Mouse (Mus musculus) heart, adult 2 months (tissue): ENCODE results near the gene 4833439L19Rik. TPM values are rescaled to one million over a fixed set of nuclear protein-coding genes. Genes with fewer than 3 reads are reported as not detected.

Experiments used
- DNase-seq, 2 experiments: peaks; one replicate each; pipeline ENCODE4 v3.0.0; 2021
- H3K27ac ChIP-seq: fragments of 200-600 bp; 2 replicates; pipeline ENCODE4 v1.8.1; 2022
- H3K27me3 ChIP-seq: fragments of 200-500 bp; 2 replicates; pipeline ENCODE4 v1.6.1; 2012; ENCODE audit warnings: mild to moderate bottlenecking, low read length, inconsistent platforms, mixed read lengths; ENCODE audit not compliant: control insufficient read depth, insufficient read depth
- H3K36me3 ChIP-seq: fragments of 200-500 bp; 2 replicates; pipeline ENCODE4 v1.6.1; 2012; ENCODE audit warnings: low read length, inconsistent platforms; ENCODE audit not compliant: control insufficient read depth, insufficient read depth
- H3K4me1 ChIP-seq: fragments of 200-500 bp; 2 replicates; pipeline ENCODE4 v1.6.1; 2011; ENCODE audit warnings: low read length; ENCODE audit not compliant: control insufficient read depth, insufficient read depth
- H3K4me3 ChIP-seq: fragments of 200-600 bp; 2 replicates; pipeline ENCODE4 v1.8.1; 2022
- H3K79me2 ChIP-seq: fragments of 200-500 bp; replicated peaks from 2 replicates; pipeline ENCODE4 v1.6.1; 2012; ENCODE audit warnings: mild to moderate bottlenecking, inconsistent platforms, low read length, moderate library complexity, mixed read lengths; ENCODE audit not compliant: control insufficient read depth, insufficient read depth
- H3K9ac ChIP-seq: fragments of 200-500 bp; 2 replicates; pipeline ENCODE4 v1.6.1; 2012; ENCODE audit warnings: low read depth, mild to moderate bottlenecking, control low read depth, inconsistent platforms, low read length, mixed read lengths
- CTCF ChIP-seq: fragments of 200-600 bp; IDR thresholded peaks from 2 replicates; pipeline ENCODE4 v1.8.1; 2022; ENCODE audit warnings: antibody characterized with exemption, mild to moderate bottlenecking, moderate library complexity
- EP300 ChIP-seq: fragments of 200-500 bp; IDR thresholded peaks from 2 replicates; pipeline ENCODE4 v1.6.1; 2011; ENCODE audit warnings: low read depth, low read length, control low read depth; ENCODE audit not compliant: insufficient read depth
- POLR2A ChIP-seq: fragments of 200-500 bp; IDR thresholded peaks from 2 replicates; pipeline ENCODE4 v1.6.1; 2011; ENCODE audit warnings: mild to moderate bottlenecking, low read depth, low read length, control low read depth; ENCODE audit not compliant: insufficient read depth
- WGBS: fragments of 180-500 bp; shearing (Covaris S2); methylation state at CpG from one replicate; pipeline ENCODE4 v1.1.7; 2018; 5-methylcytosine and 5-hydroxymethylcytosine counted together
- intact Hi-C: fragments of 180-260 bp; cut with DNase I; formaldehyde crosslinking; loops from one replicate; pipeline ENCODE4 v1.15.1; 2025
- polyA plus RNA-seq: library from polyadenylated mRNA; depleted of rRNA; stranded (reverse); fragments of >200 nt; gene quantifications from 2 replicates; pipeline ENCODE4 v1.2.3, GENCODE M21; 2012
- total RNA-seq, 2 experiments: library from RNA; stranded (reverse); gene quantifications; 2 replicates each; pipeline ENCODE4 v1.2.3; 2021

The 4833439L19Rik gene
- total and polyA plus RNA-seq, 3 experiments = 84.8 to 114 (median 93.1) TPM

- 69% methylated on average over 2 of the region's 2 CpGs for WGBS
- no peak for DNase-seq
- no peak overlapping the region for H3K4me3 ChIP-seq
- no peak overlapping the region for H3K27ac ChIP-seq
- H3K9ac ChIP-seq = no peak overlapping the region
- H3K36me3 ChIP-seq = 0 out of 2 replicates have a peak, but pooled peaks cover 2% of the 10 kb centered on the region
- intact Hi-C loops = no loop called here
- peaks cover 7% of the 10 kb centered on the region for H3K4me1 ChIP-seq
- no peaks in the 10 kb centered on the region for H3K79me2 ChIP-seq
- TF ChIP-seq EP300 (no peak), CTCF (no peak), POLR2A (no peak)
- H3K27me3 ChIP-seq = no peaks in the 10 kb centered on the region
Measured at GRCm38 (mm10) chr13:54581385-54581784, 16.1 kb upstream of the 4833439L19Rik start.

GRCm38 (mm10) chr13:54577652-54578507, 12.6 kb upstream of the 4833439L19Rik start:
- Histone ChIP-seq H3K27me3 (no peaks in the 10 kb centered on the region), H3K4me1 (peaks cover 6% of the 10 kb centered on the region), H3K27ac (no peak overlapping the region; the same call in 1 of the 2 replicates), H3K36me3 (0 out of 2 replicates have a peak, but pooled peaks cover 2% of the 10 kb centered on the region), H3K79me2 (no peaks in the 10 kb centered on the region), H3K4me3 (no peak overlapping the region), H3K9ac (no peak overlapping the region)
- DNase-seq = peak in 1 of 2 experiments; percentile 60
- no peak for TF ChIP-seq POLR2A
- TF ChIP-seq EP300 = no peak
- TF ChIP-seq CTCF = no peak
- intact Hi-C loops = no loop called here
- 76% methylated on average over 21 of the region's 21 CpGs for WGBS

GRCm38 (mm10) chr13:54575489-54575888, 10.3 kb upstream of the 4833439L19Rik start:
- WGBS = 4% methylated on average over 19 of the region's 19 CpGs
- Histone ChIP-seq H3K36me3 (no peaks in the 10 kb centered on the region), H3K79me2 (no peaks in the 10 kb centered on the region), H3K27me3 (no peaks in the 10 kb centered on the region), H3K4me3 (peak overlapping the region; percentile 92), H3K4me1 (peaks cover 1% of the 10 kb centered on the region; the same call in 1 of the 2 replicates), H3K9ac (peak overlapping the region; percentile 90), H3K27ac (peak overlapping the region; percentile 66)
- DNase-seq = peak in 1 of 2 experiments; percentile 43
- no peak for TF ChIP-seq EP300
- TF ChIP-seq CTCF = no peak
- TF ChIP-seq POLR2A = no peak
- intact Hi-C loops = loop anchor here (1.0 kb wide), 2 partner anchors 15 to 46 kb away; partner anchors contain the start of genes Faf2, Higd2a and Nop16

- DNase-seq = peak; percentile 88
Measured at GRCm38 (mm10) chr13:54574854-54575481, 9.7 kb upstream of the 4833439L19Rik start, which contains the start of gene Arl10. Arl10 (plus strand) TSS chr13:54575015.

GRCm38 (mm10) chr13:54572621-54573020, 7.4 kb upstream of the 4833439L19Rik start:
- Histone ChIP-seq H3K79me2 (no peaks in the 10 kb centered on the region), H3K36me3 (no peaks in the 10 kb centered on the region), H3K4me3 (no peak overlapping the region), H3K9ac (no peak overlapping the region), H3K27me3 (no peaks in the 10 kb centered on the region), H3K4me1 (peaks cover 1% of the 10 kb centered on the region; the same call in 1 of the 2 replicates), H3K27ac (no peak overlapping the region)
- TF ChIP-seq EP300 (no peak), POLR2A (no peak), CTCF (no peak)
- intact Hi-C loops = no loop called here
- 82% methylated on average over 4 of the region's 4 CpGs for WGBS
- no peak for DNase-seq

More at GRCm38 (mm10) chr13:54574854-54575481, 9.7 kb upstream of the 4833439L19Rik start, which contains the start of gene Arl10:
- Histone ChIP-seq H3K27me3 (no peaks in the 10 kb centered on the region), H3K4me1 (peaks cover 1% of the 10 kb centered on the region; the same call in 1 of the 2 replicates), H3K27ac (peak within 1 kb of the TSS; percentile 66), H3K4me3 (peak within 1 kb of the TSS; percentile 92), H3K36me3 (no peaks in the 10 kb centered on the region), H3K79me2 (no peaks in the 10 kb centered on the region), H3K9ac (peak within 1 kb of the TSS; percentile 90)
- intact Hi-C loops = loop anchor here (1.0 kb wide), 2 partner anchors 15 to 46 kb away; partner anchors contain the start of genes Faf2, Higd2a and Nop16
- WGBS = under 1% methylated on average over 55 of the region's 55 CpGs
- peak; percentile 58; the same call in 1 of the 2 replicates for TF ChIP-seq POLR2A
- peak; percentile 41; the same call in 1 of the 2 replicates for TF ChIP-seq CTCF
- no peak for TF ChIP-seq EP300
